19 mouse cellular contexts compared by ENCODE assay signal in genomic region chr5:73584011-73584410, GRCm38 (mm10). TPM values are rescaled to one million over a fixed set of nuclear protein-coding genes. Genes with fewer than 3 reads are reported as not detected.
"Had no signal": no experiment of that assay in that cellular context is flagged by ENCODE, and none has a peak within 500 bp of the region (broad histone marks: within the 10 kb centered on the region; RNA-seq: fewer than 3 reads in every experiment).

No protein-coding gene starts in this region.

RNA-seq across cellular contexts. Expression of gene Lrrc66, which starts 48.3 kb away (rescaled TPM):
- total RNA-seq: heart, postnatal 10 days; heart, postnatal 36 days; hindbrain, postnatal 0 days; layer of hippocampus, adult 18-20 months; layer of hippocampus, postnatal 14 days; layer of hippocampus, postnatal 36 days; left cerebral cortex, adult 18-20 months; left cerebral cortex, adult 2 months; left cerebral cortex, adult 8-10 months had no signal
- polyA plus RNA-seq: heart, embryonic 11.5 days; heart, embryonic 12.5 days; hindbrain, embryonic 10.5 days; hindbrain, embryonic 11.5 days; hindbrain, embryonic 12.5 days; hindbrain, embryonic 13.5 days; hindbrain, embryonic 14.5 days; hindbrain, embryonic 15.5 days; hindbrain, embryonic 16.5 days; hindbrain, postnatal 0 days; kidney, embryonic 14.5 days had no signal
